Mouse (Mus musculus): ENCODE data around the gene Tmem212.

- TF ChIP-seq GATA1 (IDR thresholded peaks at IDR 0.05; ENCODE audit: borderline replicate concordance, low read length) (no peak), FLI1 (IDR thresholded peaks at IDR 0.05; ENCODE audit: low read length) (no peak)
Observed at GRCm38 (mm10) chr3:27840311-27840710, 55.9 kb downstream of the Tmem212 start.

Measured in megakaryocyte, embryonic 14.5 days (primary cell).